Mouse (Mus musculus) neutrophil, adult 5-6 weeks (primary cell): ENCODE results near the gene Coq2. TPM values are rescaled to one million over a fixed set of nuclear protein-coding genes. Genes with fewer than 3 reads are reported as not detected.

Source experiments
- ATAC-seq: fragments of 151-379, 151-347 bp; 2 replicates; pipeline ENCODE4 v1.8.0; 2017; ENCODE audit warnings: mild to moderate bottlenecking, moderate TSS enrichment; ENCODE audit not compliant: insufficient number of reproducible peaks, poor library complexity, low FRiP score, severe bottlenecking; ENCODE audit errors: extremely low read depth
- total RNA-seq: library from RNA; stranded (forward); fragments of 200-1000 nt; gene quantifications from 2 replicates; pipeline ENCODE4 v1.2.3, GENCODE M21; 2017

The Coq2 gene
- total RNA-seq: 38.6 and 39.9 TPM in 2 replicates

GRCm38 (mm10) chr5:100674711-100675376 is at the start of gene Coq2:
TSS of gene Coq2 (minus strand) at chr5:100675140.
- peak; percentile 84 for ATAC-seq

- ATAC-seq: peak; percentile 49
Measured at GRCm38 (mm10) chr5:100719235-100720088, 44.5 kb upstream of the Coq2 start, which contains the start of gene Hpse. TSS of gene Hpse (minus strand) at chr5:100719716.

DNA sequence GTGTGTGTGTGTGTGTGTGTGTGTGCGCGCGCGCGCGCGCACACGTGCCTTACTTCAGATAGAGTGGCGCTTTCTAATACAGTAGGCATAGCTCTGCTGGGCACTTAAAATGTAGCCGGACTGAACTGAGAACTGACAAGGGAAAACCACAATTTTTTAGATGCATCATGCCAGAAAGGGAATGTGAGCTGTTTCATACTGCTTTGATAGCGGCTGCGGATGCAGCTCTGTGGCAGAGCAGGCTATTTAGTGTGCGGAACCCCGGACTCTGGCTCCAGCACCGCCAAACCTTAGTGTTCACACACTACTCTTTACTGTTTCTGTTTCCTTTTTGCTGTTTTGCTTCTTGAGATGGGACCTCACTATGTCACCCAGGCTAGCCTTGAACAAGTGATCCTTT is 41.8 kb upstream of the Coq2 start:
- no peak for ATAC-seq

DNA sequence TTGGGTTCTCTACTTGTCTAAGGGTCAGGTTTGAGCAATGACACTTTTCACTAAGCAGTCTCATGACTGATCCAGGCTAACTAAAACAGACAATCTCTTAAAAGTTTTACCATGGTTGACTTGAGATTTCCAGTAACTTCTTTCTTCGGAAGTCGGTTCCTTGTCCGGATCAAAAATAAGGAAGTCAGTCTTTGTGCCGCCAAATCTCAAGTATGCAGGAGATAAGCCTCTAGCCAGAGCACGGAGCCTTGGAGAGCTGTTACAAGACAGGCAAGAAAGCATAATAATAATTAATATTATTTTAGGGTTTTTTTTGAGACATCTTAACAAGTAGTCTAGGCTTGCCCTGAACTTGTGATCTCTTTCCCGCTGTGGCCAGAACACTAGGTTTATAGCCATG is 36.3 kb upstream of the Coq2 start:
- ATAC-seq: no peak

GRCm38 (mm10) chr5:100710012-100710411 is 35.1 kb upstream of the Coq2 start:
- no peak for ATAC-seq

GRCm38 (mm10) chr5:100709035-100709434 is 34.1 kb upstream of the Coq2 start:
- no peak for ATAC-seq

DNA sequence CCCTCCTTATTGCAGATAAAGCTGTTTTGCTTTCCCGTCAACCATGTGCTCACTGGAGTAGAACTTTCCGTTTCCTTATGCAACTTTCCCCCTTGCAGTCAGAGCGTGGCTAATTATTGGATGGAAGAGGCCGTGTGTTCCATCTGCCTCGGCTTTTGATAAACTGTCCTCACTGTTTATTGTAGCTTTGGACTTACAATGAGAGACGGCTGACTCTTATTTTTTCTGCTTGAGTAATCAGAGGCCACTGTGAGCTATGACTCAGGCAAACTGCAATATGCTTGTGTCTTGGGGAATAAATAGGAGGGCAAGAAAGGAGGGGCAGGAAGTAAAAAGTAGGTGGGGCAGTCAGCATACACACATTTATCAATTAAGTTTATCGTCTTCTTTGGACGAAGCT is 31.7 kb upstream of the Coq2 start:
- no peak for ATAC-seq

DNA sequence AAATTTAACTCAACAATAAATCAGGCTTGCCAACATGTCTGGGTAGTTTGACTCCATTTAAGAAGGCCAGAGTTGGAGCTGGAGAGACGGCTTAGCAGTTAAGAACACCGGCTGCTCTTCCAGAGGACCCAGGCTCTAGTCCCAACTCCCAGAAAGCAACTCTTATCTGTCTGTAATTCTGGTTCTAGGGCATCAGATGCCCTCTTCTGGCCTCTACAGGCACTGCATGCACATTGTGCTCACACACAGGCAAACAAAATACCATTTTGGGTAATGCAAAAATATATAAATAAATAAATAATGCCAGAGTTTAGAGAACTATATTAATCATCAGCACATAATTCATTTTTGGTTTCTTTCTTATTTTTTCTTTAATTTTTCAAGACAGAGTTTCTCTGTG is 29.3 kb upstream of the Coq2 start:
- no peak for ATAC-seq

DNA sequence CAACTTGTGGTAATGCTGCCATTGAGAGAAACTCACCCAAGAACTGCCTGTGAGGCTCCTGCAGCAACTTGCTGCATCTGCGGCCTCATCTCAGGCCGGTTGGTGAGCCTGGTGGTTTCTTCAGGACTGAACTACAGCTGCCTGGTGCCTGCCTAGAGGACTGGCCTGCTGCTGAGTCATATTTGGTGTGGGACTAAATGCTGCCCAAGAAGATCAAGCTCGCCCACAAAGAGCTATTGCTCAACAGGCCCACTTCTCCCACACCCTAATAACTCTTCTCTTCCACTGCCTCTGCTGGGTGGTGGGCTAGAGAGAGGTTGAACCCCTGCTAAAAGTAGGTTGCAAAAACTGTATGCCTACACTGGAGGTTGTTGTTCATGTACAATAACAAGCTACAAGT is 27.4 kb upstream of the Coq2 start:
- ATAC-seq: no peak

DNA sequence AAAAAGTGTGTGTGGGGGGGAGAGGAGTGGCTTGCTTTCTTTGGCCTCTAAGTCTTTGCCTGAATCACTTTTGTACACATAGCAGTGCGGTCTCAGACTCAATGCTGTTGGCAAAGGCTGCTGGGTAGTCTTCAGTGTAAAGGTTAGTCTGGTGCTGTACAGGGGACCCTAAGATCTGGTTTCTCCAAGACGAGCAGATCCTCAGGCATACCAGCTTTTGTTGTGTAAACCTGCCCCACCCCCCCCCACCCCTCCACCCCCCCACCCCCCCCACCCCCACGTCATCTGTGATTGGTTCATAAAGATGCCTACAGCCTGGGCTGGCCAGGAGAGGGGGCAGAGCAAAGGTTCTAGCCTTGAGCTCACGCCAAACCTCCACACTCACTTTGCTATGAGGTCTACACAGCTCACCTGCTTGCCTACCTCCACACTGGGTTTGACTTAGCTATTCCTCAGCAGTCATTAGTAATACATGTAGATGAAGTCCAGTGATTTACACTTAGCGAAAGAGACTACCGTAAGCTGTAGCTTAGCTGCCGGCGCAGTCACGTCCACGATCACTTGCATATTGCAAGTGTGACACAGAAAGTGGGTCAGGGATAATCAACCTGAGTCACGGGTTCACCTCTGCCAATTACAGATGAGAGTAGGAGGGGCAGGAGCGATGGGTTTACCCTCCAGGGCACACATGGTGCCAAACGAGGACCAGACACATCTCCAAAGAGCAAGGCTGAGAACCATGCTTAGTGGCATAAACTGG is 26.1 kb upstream of the Coq2 start:
- no peak for ATAC-seq

DNA sequence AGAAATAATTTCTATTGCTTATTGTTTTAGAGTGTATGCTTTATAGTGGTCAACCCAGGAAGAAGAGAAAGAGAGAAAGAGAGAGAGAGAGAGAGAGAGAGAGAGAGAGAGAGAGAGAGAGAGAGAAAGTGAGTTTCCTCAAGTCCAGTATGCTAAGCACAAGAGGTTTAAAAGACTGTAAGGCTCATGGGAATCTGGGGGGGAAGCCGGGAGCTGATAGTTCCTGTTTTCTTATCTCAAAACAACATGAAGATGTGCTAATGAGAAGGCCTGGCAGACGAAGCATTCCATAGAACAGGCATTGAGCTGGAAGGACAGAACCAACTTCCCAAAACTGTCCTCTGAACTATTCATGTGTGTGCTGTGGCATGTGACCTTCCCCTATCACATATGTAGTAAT is 22.9 kb upstream of the Coq2 start:
- ATAC-seq: no peak

- ATAC-seq: no peak
Measured at GRCm38 (mm10) chr5:100697398-100697797, 22.5 kb upstream of the Coq2 start.

DNA sequence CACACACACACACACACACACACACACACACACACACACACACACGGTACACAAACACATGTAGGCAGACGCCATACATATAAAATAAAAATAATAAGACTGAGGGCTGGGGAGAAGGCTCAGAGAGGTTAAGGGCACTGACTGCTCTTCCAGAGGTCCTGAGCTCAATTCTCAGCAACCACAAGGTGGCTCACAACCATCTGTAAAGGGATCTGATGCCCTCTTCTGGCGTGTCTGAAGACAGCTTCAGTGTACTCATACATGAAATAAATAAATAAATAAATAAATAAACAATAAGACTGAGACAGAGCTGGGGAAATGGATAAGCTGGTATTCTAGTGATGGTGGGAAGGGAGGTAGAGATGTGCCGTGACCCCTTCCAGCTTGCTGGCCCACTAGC is 10.7 kb upstream of the Coq2 start:
- ATAC-seq: no peak

- no peak for ATAC-seq
Measured at GRCm38 (mm10) chr5:100680542-100680933, 5.6 kb upstream of the Coq2 start.

- peak; percentile 53 for ATAC-seq
Measured at GRCm38 (mm10) chr5:100679911-100680541, 5.1 kb upstream of the Coq2 start.

- ATAC-seq: peak; percentile 58
Measured at GRCm38 (mm10) chr5:100673745-100674486, 1.0 kb downstream of the Coq2 start.

- no peak for ATAC-seq
Measured at GRCm38 (mm10) chr5:100672403-100672802, 2.5 kb downstream of the Coq2 start.

DNA sequence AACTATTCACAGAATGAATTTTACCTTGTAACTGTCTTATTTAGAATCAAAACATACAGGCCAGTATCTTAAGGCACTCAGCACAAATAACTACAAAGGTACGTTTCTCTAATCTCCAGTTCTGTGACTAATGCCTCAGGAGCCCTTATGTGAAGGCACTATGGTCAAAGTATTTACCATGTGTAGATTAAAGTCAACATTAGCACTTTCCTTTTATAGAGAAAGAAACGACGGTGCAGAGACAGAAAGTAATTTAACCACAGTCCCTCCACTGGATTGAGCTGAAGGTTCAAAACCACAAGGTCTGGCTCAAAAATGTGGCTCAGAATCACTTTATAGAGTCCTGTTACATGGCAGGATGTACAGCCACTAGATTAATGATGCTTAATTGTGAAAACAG is 3.0 kb downstream of the Coq2 start:
- ATAC-seq: no peak

DNA sequence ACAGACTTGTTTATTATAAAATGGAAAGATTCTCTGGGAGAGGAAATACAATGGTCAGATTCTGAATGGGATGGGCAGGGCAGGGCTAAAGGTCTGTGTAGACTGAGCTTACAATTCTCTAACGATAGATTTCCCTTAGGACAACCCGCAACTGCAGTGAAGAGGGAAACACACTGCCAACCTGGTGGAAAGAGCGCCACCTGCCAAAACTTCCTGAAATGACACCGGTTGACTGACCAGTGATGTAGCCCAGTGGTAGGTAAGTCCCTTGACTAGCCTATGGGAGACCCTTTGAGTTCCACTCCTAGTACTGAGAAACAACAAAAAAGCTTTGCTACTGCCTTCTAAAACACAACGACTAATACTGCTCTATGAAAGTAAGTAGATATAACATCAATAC is 3.5 kb downstream of the Coq2 start:
- peak; percentile 51; the same call in 1 of the 2 replicates for ATAC-seq
